Mouse (Mus musculus): Measurements from ENCODE around the gene Vmn2r24. TPM values are rescaled to one million over a fixed set of nuclear protein-coding genes. Genes with fewer than 3 reads are reported as not detected.

Gene Vmn2r24
- polyA plus RNA-seq (2012; rRNA removed): not detected in 2 replicates

DNA sequence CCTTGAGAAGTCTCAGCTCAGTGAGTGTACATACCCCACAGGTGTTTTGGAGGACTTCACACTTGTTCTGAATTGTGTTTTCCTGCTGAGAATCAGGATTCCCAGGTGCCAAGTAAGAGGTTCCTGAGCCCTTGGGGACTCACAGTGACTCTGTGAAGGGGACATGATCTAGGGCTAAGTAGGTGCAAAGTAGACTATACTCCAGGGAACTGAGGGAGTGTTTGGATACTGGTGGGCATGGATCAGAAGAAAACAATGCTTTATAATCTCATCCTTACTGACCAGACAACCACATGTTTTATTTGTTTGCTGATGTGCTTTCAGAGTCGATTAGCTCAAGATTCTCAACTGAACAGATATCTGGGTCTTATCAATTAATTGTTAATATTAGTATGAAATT, at the start of gene Vmn2r24:
Gene Vmn2r24, plus strand, starts transcription at position 301 of the 400 bp plus-strand sequence.

DNA sequence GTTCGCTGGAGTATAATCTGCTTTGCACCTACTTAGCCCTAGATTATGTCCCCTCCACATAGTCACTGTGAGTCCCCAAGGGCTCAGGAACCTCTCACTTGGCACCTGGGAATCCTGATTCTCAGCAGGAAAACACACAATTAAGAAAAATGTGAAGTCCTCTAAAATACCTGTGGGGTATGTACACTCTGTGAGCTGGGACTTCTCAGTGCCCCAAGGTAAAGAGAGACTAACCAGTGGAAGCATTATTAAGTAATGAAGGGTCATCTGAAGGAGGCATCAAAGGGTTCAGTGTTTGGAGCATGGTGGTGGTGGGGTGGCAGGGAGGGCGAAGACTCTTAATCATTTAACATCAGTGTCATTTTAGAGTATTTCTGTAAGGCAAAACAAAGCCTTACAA, 74.7 kb downstream of the Vmn2r24 start, which contains the start of gene Vmn2r25:
Gene Vmn2r25, minus strand, starts transcription at position 101 of the 400 bp plus-strand sequence.

Other genes with a start within 250 kb of the Vmn2r24 start
- gene Vmn2r21, start 245.5 kb upstream of the Vmn2r24 start, polyA plus RNA-seq (2012; rRNA removed): not detected in 2 replicates
- not detected in 2 replicates for gene Vmn2r22, start 128.2 kb upstream of the Vmn2r24 start, polyA plus RNA-seq (2012; rRNA removed)
- gene Vmn2r23, start 76.2 kb upstream of the Vmn2r24 start, polyA plus RNA-seq (2012; rRNA removed): not detected in 2 replicates
- not detected in 2 replicates for gene Vmn2r25, start 74.6 kb downstream of the Vmn2r24 start, polyA plus RNA-seq (2012; rRNA removed)
- gene Vmn2r26, start 245.7 kb downstream of the Vmn2r24 start, polyA plus RNA-seq (2012; rRNA removed): not detected in 2 replicates